Mouse (Mus musculus) heart, embryonic 11.5 days (tissue): ENCODE measurements at regions not wholly inside any gene's neighbourhood (a gene's known extent, or its start where the extent isn't known, plus 50 kb on each side); places are given as distances from the start of the nearest gene placed in this dataset.

Experiments
- ATAC-seq: fragments of 200-750 bp; cut with Nextera tagmentation; replicated peaks from 2 replicates; pipeline ENCODE4 v1.8.0; 2017; ENCODE audit warnings: moderate library complexity; ENCODE audit not compliant: insufficient number of reproducible peaks, low FRiP score, low TSS enrichment
- H3K27ac ChIP-seq: fragments of 300-500 bp; sonication (generic); 2 replicates; pipeline ENCODE4 v1.5.1; 2014; ENCODE audit warnings: mild to moderate bottlenecking, low read depth, low read length
- H3K27me3 ChIP-seq: fragments of 300-500 bp; sonication (generic); 2 replicates; pipeline ENCODE4 v1.6.1; 2014; ENCODE audit warnings: mild to moderate bottlenecking, low read length, mixed read lengths; ENCODE audit not compliant: control insufficient read depth, insufficient read depth
- H3K36me3 ChIP-seq: fragments of 300-500 bp; sonication (generic); 2 replicates; pipeline ENCODE4 v1.6.1; 2014; ENCODE audit warnings: mild to moderate bottlenecking, low read length, moderate library complexity, mixed read lengths; ENCODE audit not compliant: control insufficient read depth, insufficient read depth
- H3K4me1 ChIP-seq: fragments of 300-500 bp; sonication (generic); 2 replicates; pipeline ENCODE4 v1.6.1; 2014; ENCODE audit warnings: low read length; ENCODE audit not compliant: control insufficient read depth, insufficient read depth
- H3K4me2 ChIP-seq: fragments of 300-500 bp; sonication (generic); 2 replicates; pipeline ENCODE4 v1.6.1; 2014; ENCODE audit warnings: mild to moderate bottlenecking, moderate library complexity
- H3K4me3 ChIP-seq: fragments of 300-500 bp; sonication (generic); 2 replicates; pipeline ENCODE4 v1.5.1; 2014; ENCODE audit warnings: low read depth, low read length
- H3K9ac ChIP-seq: fragments of 300-500 bp; sonication (generic); 2 replicates; pipeline ENCODE4 v1.6.1; 2014; ENCODE audit warnings: mild to moderate bottlenecking, low read depth, low read length, moderate library complexity
- H3K9me3 ChIP-seq: fragments of 300-500 bp; sonication (generic); replicated peaks from 2 replicates; pipeline ENCODE4 v1.6.1; 2016; ENCODE audit warnings: low read length; ENCODE audit not compliant: control insufficient read depth
- WGBS: fragments of 180-500 bp; shearing (Covaris S2); extraction: QIAGEN DNeasy Blood & Tissue Kit; methylation state at CpG from one replicate; pipeline ENCODE4 v1.1.7; 2014; ENCODE audit not compliant: insufficient replicate concordance; 5-methylcytosine and 5-hydroxymethylcytosine counted together

- H3K27ac ChIP-seq: no peak overlapping the region
- 41% methylated on average over 10 of the region's 10 CpGs for WGBS
Measured at GRCm38 (mm10) chr15:26953818-26954385, 58.5 kb upstream of the Fbxl7 start.

DNA sequence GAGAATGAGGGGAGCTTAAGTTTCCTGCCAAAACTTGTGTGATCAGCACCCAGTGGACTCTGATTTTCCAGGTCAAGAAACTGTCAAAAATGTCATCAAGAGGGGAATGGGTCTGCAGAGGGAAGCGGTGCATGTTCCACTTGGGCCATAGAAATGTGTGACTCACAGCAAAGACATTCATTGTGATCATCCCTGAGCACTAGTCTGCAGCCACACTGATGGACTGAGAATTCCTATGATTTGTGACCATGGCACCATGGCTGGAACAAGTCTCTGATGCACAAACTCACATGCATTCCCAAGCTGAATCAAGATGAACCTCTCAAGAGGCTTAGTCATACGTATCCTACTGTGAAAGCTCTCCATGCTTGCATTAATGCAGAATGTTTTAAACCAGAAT is 63.6 kb upstream of the Fbxl7 start:
- Histone ChIP-seq H3K9me3 (no peaks in the 10 kb centered on the region), H3K4me3 (no peak overlapping the region)
- 73% methylated on average over 2 of the region's 2 CpGs for WGBS

More at GRCm38 (mm10) chr15:26953818-26954385, 58.5 kb upstream of the Fbxl7 start:
- Histone ChIP-seq H3K27me3 (no peaks in the 10 kb centered on the region), H3K36me3 (no peaks in the 10 kb centered on the region), H3K9ac (no peak overlapping the region), H3K4me2 (no peak overlapping the region), H3K9me3 (no peaks in the 10 kb centered on the region), H3K4me3 (no peak overlapping the region), H3K4me1 (no peaks in the 10 kb centered on the region)
- ATAC-seq: no peak

DNA sequence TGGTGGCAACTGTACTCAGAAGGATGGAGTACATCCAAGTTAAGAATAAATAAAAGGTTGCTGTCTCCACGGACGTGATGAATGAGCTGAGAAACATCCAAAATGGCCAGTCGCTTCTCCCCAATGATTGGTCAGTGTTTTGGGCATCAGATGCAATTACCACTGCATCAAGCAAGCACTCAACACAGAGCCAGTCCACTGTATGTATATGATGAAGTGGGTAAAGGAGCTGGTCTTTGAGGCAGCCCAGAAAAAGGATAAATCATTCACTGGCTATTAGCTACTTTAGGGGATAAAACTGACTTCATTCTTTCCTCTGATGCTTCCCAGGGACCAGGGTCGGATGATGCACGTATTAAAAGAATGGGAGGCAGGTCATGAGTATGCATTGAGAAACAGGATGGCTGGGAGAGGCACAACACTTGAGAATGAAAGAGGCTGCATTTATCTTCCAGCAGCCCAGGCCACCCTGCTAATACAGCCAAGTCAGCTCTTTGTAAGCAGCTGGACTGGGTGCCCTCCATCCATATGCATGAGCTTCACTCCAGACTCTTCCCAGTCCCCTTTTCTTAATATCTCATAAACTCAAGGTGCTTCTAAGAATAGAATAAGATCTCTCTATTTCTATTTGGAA is 73.1 kb upstream of the Fbxl7 start:
- Histone ChIP-seq H3K9me3 (no peaks in the 10 kb centered on the region), H3K4me1 (no peaks in the 10 kb centered on the region), H3K9ac (no peak overlapping the region), H3K27ac (no peak overlapping the region), H3K4me2 (no peak overlapping the region), H3K27me3 (no peaks in the 10 kb centered on the region), H3K36me3 (no peaks in the 10 kb centered on the region), H3K4me3 (no peak overlapping the region)
- no peak for ATAC-seq
- WGBS: 79% methylated on average over 5 of the region's 5 CpGs

More for the DNA sequence above, 63.6 kb upstream of the Fbxl7 start:
- no peaks in the 10 kb centered on the region for H3K27me3 ChIP-seq
- no peak overlapping the region for H3K4me2 ChIP-seq
- no peak for ATAC-seq
- H3K36me3 ChIP-seq: no peaks in the 10 kb centered on the region
- no peak overlapping the region for H3K27ac ChIP-seq
- no peaks in the 10 kb centered on the region for H3K4me1 ChIP-seq
- no peak overlapping the region for H3K9ac ChIP-seq

- Histone ChIP-seq H3K4me2 (no peak overlapping the region), H3K4me3 (no peak overlapping the region), H3K36me3 (no peaks in the 10 kb centered on the region), H3K9me3 (no peaks in the 10 kb centered on the region), H3K4me1 (no peaks in the 10 kb centered on the region), H3K9ac (no peak overlapping the region), H3K27ac (no peak overlapping the region), H3K27me3 (no peaks in the 10 kb centered on the region)
- no peak for ATAC-seq
- 79% methylated on average over 1 of the region's 1 CpGs for WGBS
Measured at GRCm38 (mm10) chr15:26970770-26971169, 75.4 kb upstream of the Fbxl7 start.

DNA sequence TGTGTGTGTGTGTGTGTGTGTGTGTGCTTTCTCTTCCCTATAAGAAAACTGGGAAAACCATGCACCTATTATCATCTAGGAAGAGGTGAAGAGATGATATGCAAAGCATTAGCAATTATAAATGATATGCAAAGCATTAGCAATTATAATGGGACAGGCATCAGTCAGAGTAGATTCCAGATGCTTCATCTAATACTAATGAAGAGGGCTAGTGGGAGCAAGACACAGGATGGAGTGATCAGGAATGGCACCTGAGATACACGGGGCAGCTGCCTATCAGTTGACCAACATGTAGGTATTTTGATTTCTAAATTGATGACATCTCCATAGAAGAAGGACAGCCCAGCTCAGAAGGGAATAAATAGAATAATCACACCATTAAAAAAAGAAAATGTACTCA is 97.7 kb upstream of the Fbxl7 start:
- Histone ChIP-seq H3K27ac (no peak overlapping the region), H3K4me1 (no peaks in the 10 kb centered on the region), H3K4me2 (no peak overlapping the region), H3K4me3 (no peak overlapping the region), H3K9me3 (no peaks in the 10 kb centered on the region), H3K36me3 (no peaks in the 10 kb centered on the region), H3K27me3 (no peaks in the 10 kb centered on the region), H3K9ac (no peak overlapping the region)
- 50% methylated on average over 1 of the region's 1 CpGs for WGBS
- ATAC-seq: no peak

DNA sequence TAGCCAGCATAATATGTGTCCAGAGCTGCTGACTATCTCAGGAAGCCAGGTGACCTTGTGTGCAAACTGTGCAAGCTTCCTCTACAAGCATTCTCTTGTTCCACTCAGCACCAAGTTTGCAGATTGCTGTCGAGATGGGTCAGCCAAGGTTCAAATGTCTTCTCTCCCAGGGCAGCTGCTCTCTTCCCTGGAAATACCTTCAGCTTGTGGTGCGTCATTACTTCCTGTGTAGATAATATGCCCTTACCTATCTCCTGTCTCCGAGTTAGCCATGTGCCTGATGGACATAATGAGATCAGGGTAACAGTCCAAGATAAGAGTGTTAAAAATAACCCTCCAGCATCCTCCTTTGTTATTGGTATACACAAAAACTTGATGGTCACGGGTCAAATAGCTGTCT is 113.7 kb upstream of the Fbxl7 start:
- H3K4me1 ChIP-seq: 0 out of 2 replicates have a peak, but pooled peaks cover 3% of the 10 kb centered on the region
- ATAC-seq: 0 out of 2 replicates have a peak, but pooled peaks have one; percentile 55
- H3K4me3 ChIP-seq: no peak overlapping the region
- H3K4me2 ChIP-seq: no peak overlapping the region
- 10% methylated on average over 4 of the region's 4 CpGs for WGBS
- H3K36me3 ChIP-seq: no peaks in the 10 kb centered on the region
- no peaks in the 10 kb centered on the region for H3K9me3 ChIP-seq
- H3K9ac ChIP-seq: no peak overlapping the region
- H3K27me3 ChIP-seq: no peaks in the 10 kb centered on the region
- H3K27ac ChIP-seq: no peak overlapping the region

GRCm38 (mm10) chr15:27013906-27014658 is 118.7 kb upstream of the Fbxl7 start:
- H3K27me3 ChIP-seq: no peaks in the 10 kb centered on the region
- no peak overlapping the region for H3K4me2 ChIP-seq
- H3K9ac ChIP-seq: no peak overlapping the region
- no peaks in the 10 kb centered on the region for H3K4me1 ChIP-seq
- no peak overlapping the region for H3K27ac ChIP-seq
- H3K4me3 ChIP-seq: no peak overlapping the region
- H3K9me3 ChIP-seq: no peaks in the 10 kb centered on the region
- ATAC-seq: no peak
- WGBS: 68% methylated on average over 4 of the region's 4 CpGs
- H3K36me3 ChIP-seq: no peaks in the 10 kb centered on the region

GRCm38 (mm10) chr15:27014659-27014974 is 119.2 kb upstream of the Fbxl7 start:
- ATAC-seq: no peak
- H3K9ac ChIP-seq: no peak overlapping the region
- H3K4me2 ChIP-seq: no peak overlapping the region
- H3K27me3 ChIP-seq: no peaks in the 10 kb centered on the region
- no peaks in the 10 kb centered on the region for H3K4me1 ChIP-seq
- H3K36me3 ChIP-seq: no peaks in the 10 kb centered on the region
- H3K4me3 ChIP-seq: no peak overlapping the region
- no peaks in the 10 kb centered on the region for H3K9me3 ChIP-seq
- WGBS: 37% methylated on average over 1 of the region's 1 CpGs
- H3K27ac ChIP-seq: no peak overlapping the region
